Mouse (Mus musculus) erythroblast, embryonic 14.5 days (primary cell): Measurements from ENCODE around the gene Hist1h4d.

Source experiments
- GATA1 ChIP-seq: IDR thresholded peaks from 2 replicates; pipeline ENCODE4 v1.6.1; 2012; ENCODE audit warnings: low read length, inconsistent platforms, mixed read lengths
- TAL1 ChIP-seq: IDR thresholded peaks from 3 replicates; pipeline ENCODE4 v1.6.1; 2012; ENCODE audit warnings: low read length, inconsistent platforms, mixed read lengths

DNA sequence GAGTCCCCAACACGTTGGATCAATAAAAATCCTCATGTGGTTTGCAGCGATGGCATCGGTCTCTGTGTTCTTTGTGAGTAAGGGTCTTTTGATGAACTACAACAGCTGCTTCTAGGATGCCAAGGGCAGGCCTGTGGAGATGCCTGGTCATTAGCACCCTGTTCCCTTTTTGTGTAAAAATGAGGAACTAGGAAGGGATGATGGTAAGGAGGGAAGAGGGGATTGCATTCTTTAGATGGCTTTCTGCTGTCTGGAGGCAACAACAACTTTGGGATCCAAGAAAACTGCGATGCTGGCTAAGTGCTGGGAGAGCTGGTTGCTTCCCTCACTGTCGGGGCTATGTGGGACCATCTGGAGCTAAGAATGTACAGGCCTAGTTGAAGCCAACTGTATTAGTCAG, 43.1 kb upstream of the Hist1h4d start:
- TF ChIP-seq GATA1 (no peak), TAL1 (no peak)
